Mouse (Mus musculus) c-Kit-positive CD71-negative TER-119-negative erythroid progenitor cells, embryonic 14.5 days (primary cell): ENCODE data around the gene Tyro3.

ENCODE experiments used
- DNase-seq: peaks from one replicate; pipeline ENCODE4 v3.0.0-alpha.2; 2013; ENCODE audit warnings: low read depth

The Tyro3 gene

DNA sequence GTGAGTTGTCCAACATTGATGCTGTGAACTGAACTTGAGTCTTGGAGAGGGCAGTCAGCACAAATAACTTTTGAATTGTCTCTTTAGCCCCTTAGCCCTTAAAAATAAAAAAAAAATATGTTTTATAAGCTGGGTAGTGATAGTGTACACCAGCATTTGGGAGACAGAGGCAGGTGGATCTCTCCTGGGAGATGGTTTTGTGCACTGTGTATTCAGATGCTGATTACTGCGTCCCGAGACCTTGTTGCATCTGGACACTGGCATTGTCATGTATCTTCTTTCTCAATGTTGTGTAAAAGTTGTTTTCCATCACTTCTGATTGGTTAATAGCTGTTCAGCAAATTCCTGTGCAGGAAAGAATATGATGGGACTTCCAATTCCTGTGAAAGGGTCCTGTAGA is 59.8 kb downstream of the Tyro3 start:
- no peak for DNase-seq

DNA sequence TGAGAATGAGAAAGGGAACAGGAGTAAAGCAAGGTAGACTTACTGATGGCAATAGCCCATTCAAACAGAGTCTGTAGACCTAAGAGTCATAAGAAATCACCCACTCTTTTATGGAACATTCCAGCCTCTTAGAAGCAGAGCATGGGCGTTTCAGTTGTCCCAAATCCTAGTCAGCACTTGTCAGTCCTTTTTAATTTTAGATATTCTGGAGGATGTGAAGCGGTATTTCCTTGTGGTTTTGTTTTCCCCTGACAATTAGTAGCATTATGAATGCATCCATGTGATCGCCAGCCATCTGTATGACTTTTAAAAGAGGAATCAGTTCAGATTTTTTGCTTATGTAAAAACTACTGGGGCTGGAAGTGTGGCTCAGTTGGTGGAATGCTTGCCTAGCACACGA is 67.0 kb downstream of the Tyro3 start:
- no peak for DNase-seq
